Mouse (Mus musculus): ENCODE data around the gene Taldo1.

GRCm38 (mm10) chr7:141441460-141441859 lies 49.5 kb downstream of the Taldo1 start:
- TF ChIP-seq TCF12 (IDR thresholded peaks at IDR 0.05; ENCODE audit: insufficient read depth, poor library complexity, severe bottlenecking) (no peak), POLR2A (IDR thresholded peaks at IDR 0.05; ENCODE audit: insufficient read length, low read depth) (no peak), USF1 (IDR thresholded peaks at IDR 0.05; ENCODE audit: low read depth) (no peak), POLR2AphosphoS2 (IDR thresholded peaks at IDR 0.05; ENCODE audit: insufficient read length, low read depth) (no peak), MYOD1 (IDR thresholded peaks at IDR 0.05; ENCODE audit: control insufficient read depth in 1 of 3, insufficient read length in 2 of 3, low read depth in 2 of 3) (no peak)

Measured in myocyte (in vitro differentiated cells).